Mouse (Mus musculus): Measurements from ENCODE around the gene Chrdl2. TPM values are rescaled to one million over a fixed set of nuclear protein-coding genes. Genes with fewer than 3 reads are reported as not detected.
"Not testable (repeated sequence)": the region's sequence is repeated elsewhere in the genome, so short reads cannot be mapped to it uniquely, and the experiment has no call there.

Gene Chrdl2
- not detected in 2 replicates for total RNA-seq (2017)

DNA sequence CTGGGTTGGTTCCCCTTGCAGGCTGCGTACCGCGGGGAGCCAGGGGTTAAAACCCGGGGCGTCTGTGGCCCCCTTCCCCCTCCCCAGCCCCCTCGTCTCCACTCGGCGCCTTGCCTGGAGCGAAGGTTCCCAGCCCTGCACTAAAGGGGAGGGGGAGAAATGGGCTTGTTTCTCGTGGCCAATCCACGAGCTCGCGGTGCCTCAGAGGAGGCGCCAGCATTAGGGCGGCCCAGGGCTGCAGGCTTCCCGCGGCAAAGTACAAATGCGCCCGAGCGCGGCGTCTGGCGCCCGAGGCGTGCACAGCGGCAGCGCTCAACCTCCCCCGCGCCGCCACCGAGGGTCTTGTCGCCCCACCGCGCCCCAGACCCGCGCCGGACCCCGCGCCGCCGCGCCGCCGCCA is at the start of gene Chrdl2:
Gene Chrdl2, plus strand, starts transcription at position 383 of the 400 bp plus-strand sequence.
- ATAC-seq (ENCODE audit: extremely low read depth, insufficient number of reproducible peaks, low FRiP score, poor library complexity, severe bottlenecking), result no peak

DNA sequence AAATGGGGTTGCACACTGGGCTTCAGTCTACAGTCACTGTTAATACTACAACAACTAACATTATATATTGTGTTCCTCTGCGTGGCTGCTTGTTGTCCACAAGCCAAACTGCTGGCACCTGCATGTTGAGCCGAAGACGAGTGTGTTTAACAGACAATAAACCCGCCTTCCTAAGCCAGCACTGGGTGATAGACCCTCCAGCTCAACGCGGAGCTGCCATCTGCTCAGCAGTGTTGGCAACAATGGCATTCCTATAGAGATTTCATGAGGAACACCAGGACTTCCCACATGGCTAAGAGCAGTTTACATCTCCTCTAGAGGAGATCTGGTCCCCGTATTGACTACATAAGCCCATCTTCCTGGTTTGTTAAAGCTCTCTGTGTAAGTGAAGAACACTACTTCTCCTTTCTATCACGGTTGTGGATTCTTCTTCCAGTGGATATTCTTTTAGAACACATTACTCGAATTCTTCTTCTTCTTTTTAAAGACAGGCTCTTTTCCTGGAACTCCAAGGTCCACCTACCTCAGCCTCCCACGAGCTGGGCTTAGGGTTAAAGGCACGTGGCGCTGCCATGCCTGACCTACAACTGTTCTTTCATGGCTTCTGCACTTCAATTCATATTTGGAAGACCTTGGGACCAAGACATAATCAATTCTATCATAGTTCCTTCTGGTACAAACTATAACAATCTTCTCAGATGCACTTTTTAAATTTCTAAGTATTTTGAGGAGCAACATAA is 48.6 kb upstream of the Chrdl2 start:
- no peak for ATAC-seq (ENCODE audit: extremely low read depth, insufficient number of reproducible peaks, low FRiP score, poor library complexity, severe bottlenecking)

DNA sequence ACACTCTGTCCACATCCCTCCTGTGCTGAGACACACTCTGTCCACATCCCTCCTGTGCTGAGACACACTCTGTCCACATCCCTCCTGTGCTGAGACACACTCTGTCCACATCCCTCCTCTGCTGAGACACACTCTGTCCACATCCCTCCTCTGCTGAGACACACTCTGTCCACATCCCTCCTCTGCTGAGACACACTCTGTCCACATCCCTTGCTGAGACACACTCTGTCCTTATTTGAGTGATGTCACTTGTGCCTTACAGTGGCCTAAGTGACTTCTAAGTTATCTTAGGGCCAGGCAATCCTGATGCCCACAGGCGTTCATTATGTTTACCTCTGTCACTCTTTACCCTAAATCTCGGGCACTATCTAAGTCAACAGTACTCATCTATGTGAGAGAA is 45.4 kb upstream of the Chrdl2 start:
- ATAC-seq (ENCODE audit: extremely low read depth, insufficient number of reproducible peaks, low FRiP score, poor library complexity, severe bottlenecking), result not testable (repeated sequence)

DNA sequence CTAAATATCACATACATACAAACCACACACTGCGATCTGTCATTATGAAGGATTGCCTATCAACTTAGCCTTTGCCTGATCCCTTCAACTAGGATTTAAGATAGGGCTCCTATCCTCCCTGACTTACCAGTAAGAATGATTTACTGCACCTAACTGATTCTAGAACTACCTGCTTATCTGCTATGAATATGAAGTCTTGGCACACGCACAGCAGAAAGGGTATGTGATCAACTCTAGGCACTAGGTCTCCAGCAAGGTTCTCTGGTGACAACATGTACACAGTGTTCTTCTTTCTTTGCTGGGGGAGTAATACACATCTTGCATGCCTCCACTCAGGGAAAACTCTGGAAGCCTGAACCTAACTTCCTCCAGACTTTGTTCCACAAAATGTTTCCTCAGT is 44.5 kb upstream of the Chrdl2 start:
- ATAC-seq (ENCODE audit: extremely low read depth, insufficient number of reproducible peaks, low FRiP score, poor library complexity, severe bottlenecking), result no peak

DNA sequence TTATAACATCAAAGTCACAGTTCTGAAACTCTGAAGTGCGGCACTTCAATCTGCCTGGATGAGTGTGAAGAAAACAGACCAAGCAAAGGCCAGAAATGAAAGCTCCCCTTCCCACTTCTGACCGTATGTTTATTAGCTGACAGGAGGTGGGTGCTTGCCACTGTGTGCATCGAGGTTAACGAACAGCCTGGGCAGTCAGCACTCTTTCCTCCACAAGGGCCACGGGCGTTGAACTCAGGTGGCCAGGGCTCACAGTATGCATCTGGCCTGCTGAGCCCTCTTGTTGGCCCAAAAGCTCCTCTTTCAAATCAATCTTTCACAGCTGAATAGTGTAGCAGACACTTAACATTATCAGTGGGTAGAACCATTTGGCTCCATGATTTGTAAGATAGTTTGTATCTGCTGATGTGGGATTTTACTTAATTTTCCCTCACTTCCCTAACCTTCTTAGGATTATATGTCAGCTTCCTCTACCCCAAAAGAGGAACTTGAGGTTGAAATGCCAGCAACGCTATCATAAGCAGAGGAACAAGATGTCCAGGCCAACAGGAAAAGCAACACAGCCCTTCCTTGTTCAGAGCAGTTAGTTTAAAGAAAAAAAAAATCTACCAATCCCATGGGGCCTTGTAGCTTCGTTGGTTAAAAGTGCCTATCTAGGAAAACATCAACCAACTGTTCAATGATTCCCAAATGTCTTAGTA is 43.3 kb upstream of the Chrdl2 start:
- peak; percentile 51; the same call in 1 of the 2 replicates for ATAC-seq (ENCODE audit: extremely low read depth, insufficient number of reproducible peaks, low FRiP score, poor library complexity, severe bottlenecking)

DNA sequence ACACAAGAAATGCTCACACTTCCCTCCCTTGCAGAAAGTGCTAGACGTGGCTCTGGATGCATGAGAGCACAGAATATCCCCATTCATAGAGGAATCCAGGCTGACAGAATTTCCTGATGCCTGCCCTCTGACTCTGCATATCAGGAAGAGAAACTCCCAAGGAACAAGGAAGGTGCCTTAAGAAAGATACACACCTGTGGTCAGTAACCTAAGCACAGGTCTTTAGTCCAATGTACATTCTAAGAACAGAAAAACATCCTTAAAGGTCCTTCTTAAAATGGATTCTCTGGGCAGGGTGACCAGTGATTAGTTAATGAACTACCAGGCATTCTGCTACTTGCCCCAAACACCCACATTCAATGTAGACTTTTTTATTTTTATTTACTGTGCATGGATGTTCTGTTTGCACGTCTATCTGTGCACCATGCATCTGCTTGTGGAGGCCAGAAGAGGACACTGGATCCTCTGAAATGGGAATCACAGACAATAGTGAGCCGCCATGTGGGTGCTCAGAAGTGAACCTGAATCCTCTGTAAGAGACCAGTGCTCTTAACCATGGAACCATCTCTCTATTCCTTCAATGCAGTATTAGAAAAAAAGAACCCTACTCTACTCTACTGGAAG is 42.6 kb upstream of the Chrdl2 start:
- ATAC-seq (ENCODE audit: extremely low read depth, insufficient number of reproducible peaks, low FRiP score, poor library complexity, severe bottlenecking), result no peak

DNA sequence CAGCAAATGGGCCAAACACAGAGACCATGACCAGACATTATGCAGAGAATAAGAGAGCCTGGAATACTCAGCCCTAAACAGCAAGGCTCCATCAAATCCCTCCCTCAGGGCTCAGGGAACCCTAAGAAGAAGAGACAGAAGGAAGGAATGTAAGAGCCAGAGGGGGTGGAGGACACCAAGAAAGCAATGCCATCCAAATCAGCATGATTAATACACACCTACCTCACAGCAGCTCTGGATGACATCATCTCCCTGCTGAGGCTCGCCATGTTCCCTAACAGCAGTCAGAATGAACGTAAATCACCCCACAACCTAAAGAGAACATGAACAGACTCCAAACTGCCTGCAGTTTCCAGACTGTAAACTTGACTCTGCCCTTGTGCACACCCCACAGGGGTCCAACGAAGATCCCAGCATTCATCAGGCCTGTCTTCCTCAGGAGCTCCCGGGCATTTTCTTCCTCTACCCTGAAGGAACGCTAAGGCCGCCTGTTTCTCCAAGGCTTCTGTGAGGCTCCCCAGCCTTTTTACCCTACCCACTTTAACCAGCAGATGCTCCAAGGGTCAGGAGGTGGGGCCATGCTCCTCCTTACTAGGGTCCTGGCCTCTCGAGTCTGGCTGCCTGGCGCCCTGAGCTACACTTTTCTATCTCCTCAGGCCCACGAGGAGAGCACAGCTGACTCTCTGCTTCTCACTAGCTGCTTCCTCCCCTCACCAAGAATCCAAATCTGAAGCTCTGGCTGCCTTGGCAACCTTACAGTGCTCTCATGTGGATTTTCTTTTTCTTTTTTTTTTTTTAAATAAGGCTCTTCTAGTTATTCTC is 40.7 kb upstream of the Chrdl2 start:
- no peak for ATAC-seq (ENCODE audit: extremely low read depth, insufficient number of reproducible peaks, low FRiP score, poor library complexity, severe bottlenecking)

DNA sequence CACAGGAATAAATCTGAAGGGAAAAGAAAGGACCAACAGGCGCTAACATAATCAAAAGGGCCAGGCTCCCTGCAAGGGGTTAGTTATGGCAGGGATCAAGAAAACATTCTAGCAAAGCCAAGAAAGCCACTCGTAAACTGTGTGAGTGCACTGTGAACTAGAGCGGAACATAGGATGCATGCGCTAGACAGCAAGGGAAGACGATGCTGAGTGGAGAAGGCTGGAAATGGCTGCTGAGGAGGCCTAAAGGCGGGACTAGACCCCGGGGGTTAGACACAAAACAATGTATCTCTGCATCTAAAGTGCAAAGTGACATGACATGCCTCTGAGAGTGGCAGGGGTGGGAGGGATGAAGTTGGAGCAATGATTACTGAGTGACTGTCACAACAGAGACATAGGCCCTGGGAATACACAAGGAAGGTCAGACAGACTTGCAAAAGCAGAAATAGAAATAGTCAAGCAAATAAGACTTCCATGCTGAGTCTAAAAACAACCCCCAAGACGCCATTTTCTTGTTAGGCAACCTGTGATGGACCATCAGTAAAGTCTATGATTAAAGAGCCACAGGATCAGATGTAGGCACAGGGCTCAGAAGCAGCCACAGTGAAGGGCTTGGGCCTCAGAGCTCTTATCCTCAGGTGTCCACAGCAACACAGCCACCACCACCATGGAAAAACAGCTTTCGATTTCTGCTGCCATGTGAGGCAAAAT is 39.8 kb upstream of the Chrdl2 start:
- no peak for ATAC-seq (ENCODE audit: extremely low read depth, insufficient number of reproducible peaks, low FRiP score, poor library complexity, severe bottlenecking)

DNA sequence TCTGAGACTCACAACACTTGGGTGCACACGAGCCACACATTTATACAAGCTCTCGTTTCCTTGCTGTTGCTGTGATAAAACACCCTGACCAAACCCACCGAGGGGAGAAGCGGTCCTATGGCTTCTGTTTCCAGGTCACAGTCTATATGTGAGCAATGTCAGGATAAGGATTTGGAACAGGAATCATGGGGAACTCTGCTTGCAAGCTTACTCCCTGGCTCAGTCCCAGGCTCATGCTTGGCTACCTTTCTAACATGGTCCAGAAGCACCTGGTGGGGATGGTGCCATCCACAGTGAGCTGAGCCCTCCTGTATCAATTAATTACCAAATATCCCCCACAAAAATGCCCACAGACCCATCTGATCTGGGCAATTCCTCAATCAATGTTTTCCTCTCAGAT is 36.8 kb upstream of the Chrdl2 start:
- no peak for ATAC-seq (ENCODE audit: extremely low read depth, insufficient number of reproducible peaks, low FRiP score, poor library complexity, severe bottlenecking)

DNA sequence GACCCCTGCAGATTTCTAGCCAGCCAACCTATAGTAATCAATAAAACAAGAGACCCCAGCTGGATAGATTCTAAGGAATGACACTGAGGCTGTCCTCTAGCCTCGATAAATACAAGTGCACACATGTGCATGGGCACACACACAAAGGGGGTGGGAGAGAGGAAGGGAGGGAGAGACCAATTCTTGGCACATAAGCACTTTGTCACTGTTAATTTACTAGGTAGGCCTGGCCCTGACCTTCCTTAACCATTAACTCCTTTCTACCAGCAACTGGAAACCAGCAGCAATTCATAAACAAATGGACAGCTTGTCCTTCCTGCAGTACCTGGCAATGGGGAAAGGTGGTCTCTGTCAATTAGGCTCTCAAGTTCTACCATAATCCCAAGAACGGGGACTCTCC is 34.0 kb upstream of the Chrdl2 start:
- ATAC-seq (ENCODE audit: extremely low read depth, insufficient number of reproducible peaks, low FRiP score, poor library complexity, severe bottlenecking), result no peak

DNA sequence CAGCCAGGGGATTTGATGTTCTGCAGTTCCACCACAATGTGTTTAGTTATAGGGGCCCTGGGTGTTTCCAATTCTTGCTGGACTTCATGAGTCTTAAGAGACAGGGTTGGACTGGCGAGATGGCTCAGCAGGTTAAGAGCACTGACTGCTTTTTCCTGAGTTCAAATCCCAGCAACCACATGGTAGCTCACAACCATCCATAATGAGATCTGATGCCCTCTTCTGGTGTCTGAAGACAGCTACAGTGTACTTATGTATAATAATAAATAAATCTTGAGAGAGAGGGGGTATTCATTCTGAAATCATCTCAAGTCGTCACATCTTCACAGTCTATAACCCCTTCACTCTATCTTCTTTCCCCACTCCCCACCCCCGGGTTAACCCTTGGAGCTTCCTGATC is 33.1 kb upstream of the Chrdl2 start:
- not testable (repeated sequence) for ATAC-seq (ENCODE audit: extremely low read depth, insufficient number of reproducible peaks, low FRiP score, poor library complexity, severe bottlenecking)

DNA sequence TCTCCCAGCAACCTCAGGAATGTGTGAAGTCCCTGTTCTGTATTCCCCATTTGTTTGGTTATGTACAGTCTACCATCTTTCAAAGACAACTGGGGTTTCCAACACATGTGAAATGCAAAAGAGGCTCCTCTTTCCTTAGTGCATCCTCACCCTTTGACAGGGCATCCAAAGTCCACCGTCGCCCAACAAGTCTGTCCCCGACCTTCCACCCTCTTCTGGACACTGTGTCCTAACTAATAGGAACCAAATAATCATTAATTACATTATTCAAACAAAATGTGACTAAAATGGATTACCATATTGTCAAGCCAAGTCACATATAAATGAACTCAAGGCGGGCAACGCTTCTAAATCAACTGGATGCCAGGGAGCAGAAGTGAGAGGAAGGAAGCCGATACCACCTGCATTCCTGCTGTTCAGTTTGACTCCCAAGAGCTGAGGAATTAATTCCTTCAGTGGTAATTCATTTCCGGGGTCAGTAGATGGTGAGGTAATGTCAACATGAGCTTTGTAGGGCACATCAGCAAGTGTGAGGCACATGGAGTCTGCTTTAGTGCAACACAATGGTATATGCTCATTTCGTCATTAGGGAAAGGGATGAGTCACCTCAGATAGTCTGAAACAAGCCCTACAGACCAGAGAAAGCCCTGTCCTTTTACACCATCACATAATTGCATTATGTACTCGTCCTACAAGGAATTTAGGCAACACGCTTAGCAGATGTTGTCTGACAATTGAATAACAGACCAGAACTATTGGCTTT is 31.6 kb upstream of the Chrdl2 start:
- peak; percentile 48; the same call in 1 of the 2 replicates for ATAC-seq (ENCODE audit: extremely low read depth, insufficient number of reproducible peaks, low FRiP score, poor library complexity, severe bottlenecking)

DNA sequence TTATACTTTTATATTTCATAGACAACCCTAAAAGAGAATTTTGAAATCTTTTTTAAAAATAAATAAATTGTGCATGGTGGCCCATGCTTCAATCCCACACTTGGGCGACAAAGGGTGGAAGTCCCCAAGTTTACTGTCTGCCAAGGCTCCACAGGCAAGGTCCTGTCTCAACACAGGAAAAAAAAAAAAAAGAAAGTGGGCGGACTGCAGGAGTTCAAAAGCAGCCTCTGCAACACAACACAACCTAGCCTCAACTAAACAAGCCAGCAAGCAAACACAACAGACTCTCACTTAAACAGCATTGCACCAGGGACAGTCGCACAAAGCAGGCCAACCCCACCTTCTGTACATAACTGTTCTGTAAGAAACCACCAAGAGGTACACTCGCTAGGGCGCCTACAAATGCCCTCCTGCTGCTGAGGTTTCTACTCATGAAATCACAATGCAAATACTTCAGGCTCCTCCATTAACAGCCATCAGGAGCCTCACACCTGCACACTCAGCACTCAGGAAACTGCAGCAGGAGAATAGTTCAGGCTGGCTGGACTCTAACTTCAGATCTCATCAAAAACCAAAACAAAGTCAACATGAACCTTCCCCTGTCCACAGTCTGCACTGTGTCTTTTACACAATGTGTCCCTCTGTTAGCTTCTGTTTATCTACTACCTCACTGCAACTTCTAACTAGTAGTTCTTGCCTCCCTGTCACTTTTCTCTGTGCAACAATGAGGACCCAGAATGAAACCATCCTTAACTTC is 30.0 kb upstream of the Chrdl2 start:
- no peak for ATAC-seq (ENCODE audit: extremely low read depth, insufficient number of reproducible peaks, low FRiP score, poor library complexity, severe bottlenecking)

DNA sequence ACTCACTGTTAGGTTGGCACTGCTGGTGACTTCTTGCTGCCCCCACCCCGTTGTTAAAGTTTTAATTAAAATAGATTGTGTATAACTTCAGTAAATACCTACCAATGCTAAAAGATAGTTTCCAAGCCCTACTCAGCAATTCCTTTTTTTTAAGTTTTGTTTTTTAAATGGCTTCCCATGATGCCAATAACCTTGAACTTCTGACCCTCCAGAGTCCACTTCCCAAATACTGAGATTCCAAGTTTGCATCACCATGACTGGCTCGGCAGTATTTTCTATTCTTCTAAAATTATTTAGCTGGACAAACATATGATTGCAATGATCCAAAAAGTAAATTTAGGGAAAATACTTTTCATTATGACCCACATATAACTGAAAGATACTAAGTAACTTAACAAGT is 27.9 kb upstream of the Chrdl2 start:
- ATAC-seq (ENCODE audit: extremely low read depth, insufficient number of reproducible peaks, low FRiP score, poor library complexity, severe bottlenecking), result no peak

DNA sequence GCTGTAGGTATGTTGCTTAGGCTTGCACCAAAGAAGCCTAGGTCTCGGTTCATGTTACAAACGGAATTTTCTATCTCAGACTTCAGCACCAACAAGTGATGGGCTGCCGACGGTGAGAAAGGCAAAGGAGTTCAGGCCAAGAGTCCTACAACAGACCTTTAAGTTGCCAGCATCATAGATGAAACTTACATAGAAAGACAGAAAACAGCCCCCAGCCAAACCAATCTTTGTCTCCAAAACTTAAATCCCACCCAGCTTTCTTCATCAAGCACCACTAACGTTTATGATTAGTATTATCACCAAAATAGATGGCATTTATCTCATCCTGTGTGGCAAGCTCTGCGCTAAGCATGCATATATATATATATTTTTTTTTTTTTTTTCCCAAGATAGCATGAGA is 26.9 kb upstream of the Chrdl2 start:
- ATAC-seq (ENCODE audit: extremely low read depth, insufficient number of reproducible peaks, low FRiP score, poor library complexity, severe bottlenecking), result no peak

DNA sequence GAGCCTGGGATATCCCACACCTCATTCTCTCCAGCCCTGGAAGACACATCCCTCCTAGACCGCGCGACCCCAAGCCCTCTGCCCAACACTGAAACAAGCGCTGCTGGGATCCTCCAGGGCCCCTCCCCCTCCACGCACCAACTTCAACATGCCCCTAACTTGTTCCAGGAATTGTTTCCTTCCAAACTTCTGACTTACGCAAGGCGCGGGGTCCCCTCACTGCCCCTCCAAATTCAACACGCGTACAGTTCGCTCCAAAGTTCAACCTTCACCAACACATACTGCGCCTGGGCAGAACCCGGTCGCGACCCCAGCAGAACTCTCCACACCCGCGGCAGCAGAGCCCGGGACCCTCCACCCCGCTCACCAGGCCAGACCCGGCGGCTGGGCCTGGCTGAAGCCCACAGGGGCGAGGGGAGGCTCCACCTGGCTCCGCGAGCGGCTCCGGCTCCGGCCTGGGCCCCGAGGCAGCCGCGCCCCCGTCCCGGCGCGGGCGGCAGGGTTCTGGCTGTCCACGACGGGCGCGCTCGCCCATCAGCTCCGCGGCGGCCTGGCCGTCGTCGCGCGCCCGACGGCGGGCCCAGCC is 26.3 kb upstream of the Chrdl2 start:
- ATAC-seq (ENCODE audit: extremely low read depth, insufficient number of reproducible peaks, low FRiP score, poor library complexity, severe bottlenecking), result no peak

DNA sequence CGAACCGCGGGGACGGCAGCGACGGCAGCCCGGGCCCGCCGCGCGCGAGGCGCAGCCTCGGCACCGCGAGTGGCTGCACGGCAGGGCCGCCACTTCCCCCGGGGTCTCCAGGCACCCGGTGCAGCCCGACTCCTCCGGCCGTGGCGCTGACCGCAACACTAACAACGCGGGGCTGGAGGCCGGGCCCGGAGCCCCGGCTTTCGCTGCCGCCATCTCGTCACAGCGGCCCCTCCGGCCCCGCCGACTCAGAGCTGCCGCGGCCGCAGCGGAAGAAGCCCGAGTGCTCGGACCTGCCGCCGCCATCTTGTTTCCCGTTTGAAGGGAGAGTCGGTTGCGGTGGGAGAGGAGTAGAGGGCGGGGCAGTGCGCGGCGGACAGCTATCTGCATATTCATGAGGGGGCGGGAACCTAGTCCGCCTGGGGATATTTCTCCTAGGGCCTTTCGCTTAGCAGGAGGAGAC is 25.8 kb upstream of the Chrdl2 start, which contains the start of gene Rnf169:
Gene Rnf169, minus strand, starts transcription at position 317 of the 460 bp plus-strand sequence.
- ATAC-seq (ENCODE audit: extremely low read depth, insufficient number of reproducible peaks, low FRiP score, poor library complexity, severe bottlenecking), result peak; percentile 97
